In genomic region chr11:94913302-94914090, GRCm38 (mm10) we compare ENCODE assay signal across 12 mouse cellular contexts. TPM values are rescaled to one million over a fixed set of nuclear protein-coding genes. Genes with fewer than 3 reads are reported as not detected.
DNase-seq lines count a peak whose midpoint lies in the region; ATAC-seq and TF ChIP-seq lines count a peak whose summit lies in the region.
"Had no signal": no experiment of that assay in that cellular context is flagged by ENCODE, and none has a peak within 500 bp of the region (broad histone marks: within the 10 kb centered on the region; RNA-seq: fewer than 3 reads in every experiment).

No protein-coding gene starts in this region.

- peaks cover 14% of the 10 kb centered on the region for H3K4me1 ChIP-seq in heart, embryonic 11.5 days (ENCODE audit: control insufficient read depth, insufficient read depth, low read length)
- peaks cover 5% of the 10 kb centered on the region for H3K4me1 ChIP-seq in lung, postnatal 0 days (ENCODE audit: insufficient read depth, low read depth, low read length)

- no peak overlapping the region for H3K27ac ChIP-seq in heart, embryonic 11.5 days (ENCODE audit: low read depth, low read length)
- peak overlapping the region; percentile 68 for H3K27ac ChIP-seq in lung, postnatal 0 days (ENCODE audit: low read length)
- H3K27ac ChIP-seq: macrophage; neural tube, embryonic 13.5 days had no signal

- 79% methylated on average over 6 of the region's 6 CpGs for WGBS in heart, embryonic 11.5 days (ENCODE audit: insufficient replicate concordance)
- 46% methylated on average over 6 of the region's 6 CpGs for WGBS in lung, postnatal 0 days

- peak; percentile 70 to 78 for DNase-seq in heart, adult 18-20 months
- DNase-seq in cerebellum, adult 11 months = peak; percentile 64
- DNase-seq in gastrocnemius, postnatal 14 days = peak; percentile 66
- DNase-seq in lung, postnatal 0 days (ENCODE audit: low spot score) = peak; percentile 77
- no peak for DNase-seq in spleen, postnatal 14 days (ENCODE audit: low spot score in 2 of 2)
- DNase-seq in layer of hippocampus, postnatal 14 days (ENCODE audit: low spot score in 2 of 2) = no peak
- no peak for DNase-seq in urinary bladder, adult 18-20 months (ENCODE audit: low spot score in 2 of 2)

- ATAC-seq in heart, embryonic 11.5 days (replicated peaks; ENCODE audit: insufficient number of reproducible peaks, low FRiP score, low TSS enrichment) = no peak
- peak; percentile 21; the same call in 1 of the 2 replicates for ATAC-seq in lung, postnatal 0 days

- no peak for TF ChIP-seq EP300 in lung, postnatal 0 days (IDR thresholded peaks at IDR 0.05)

- H3K4me3 ChIP-seq in heart, embryonic 11.5 days (ENCODE audit: low read depth, low read length) = no peak overlapping the region
- no peak overlapping the region for H3K4me3 ChIP-seq in lung, postnatal 0 days (ENCODE audit: low read depth, low read length)
- H3K4me3 ChIP-seq: neural tube, embryonic 13.5 days had no signal

- no peak for TF ChIP-seq CTCF in lung, postnatal 0 days (IDR thresholded peaks at IDR 0.05)

- no peak overlapping the region for H3K4me2 ChIP-seq in heart, embryonic 11.5 days
- no peak overlapping the region for H3K4me2 ChIP-seq in lung, postnatal 0 days (replicated peaks; ENCODE audit: low read depth, low read length)
- H3K4me2 ChIP-seq: neural tube, embryonic 13.5 days had no signal

- no peaks in the 10 kb centered on the region for H3K9me3 ChIP-seq in heart, embryonic 11.5 days (replicated peaks; ENCODE audit: control insufficient read depth, low read length)
- H3K9me3 ChIP-seq in lung, postnatal 0 days (ENCODE audit: low read length) = no peaks in the 10 kb centered on the region
- H3K9me3 ChIP-seq: neural tube, embryonic 13.5 days had no signal

- no peak overlapping the region for H3K9ac ChIP-seq in heart, embryonic 11.5 days (ENCODE audit: low read depth, low read length)
- no peak overlapping the region for H3K9ac ChIP-seq in lung, postnatal 0 days (replicated peaks; ENCODE audit: low read depth)
- H3K9ac ChIP-seq: neural tube, embryonic 13.5 days had no signal

- intact Hi-C loops in gastrocnemius, postnatal 14 days (cut with DNase I; ENCODE audit: low total_unique reads) = no loop called here

- no peaks in the 10 kb centered on the region for H3K27me3 ChIP-seq in heart, embryonic 11.5 days (ENCODE audit: control insufficient read depth, insufficient read depth, low read length)
- H3K27me3 ChIP-seq in lung, postnatal 0 days (replicated peaks; ENCODE audit: insufficient read depth, low read length) = no peaks in the 10 kb centered on the region
- H3K27me3 ChIP-seq: neural tube, embryonic 13.5 days had no signal

- no peaks in the 10 kb centered on the region for H3K36me3 ChIP-seq in heart, embryonic 11.5 days (ENCODE audit: control insufficient read depth, insufficient read depth, low read length)
- no peaks in the 10 kb centered on the region for H3K36me3 ChIP-seq in lung, postnatal 0 days (ENCODE audit: insufficient read depth, low read length)
- H3K36me3 ChIP-seq: neural tube, embryonic 13.5 days had no signal

RNA-seq across cellular contexts. Expression of gene Col1a1, which starts 22.5 kb away (rescaled TPM):
- 10 to 100 TPM; 43.0 to 53.3 TPM for total RNA-seq in heart, adult 18-20 months (2021)
- polyA plus RNA-seq in heart, embryonic 11.5 days (2014; fragmentation: Nextera tagmentation; extraction: Ambion mirVana) = 129 and 157 TPM in 2 replicates
- total RNA-seq in gastrocnemius, postnatal 14 days (2021) = 1,000 to 10,000 TPM; 3,539 to 4,018 TPM
- polyA plus RNA-seq in lung, postnatal 0 days (2015; fragmentation: Nextera tagmentation; extraction: Ambion mirVana) = 464 and 478 TPM in 2 replicates
- total RNA-seq in layer of hippocampus, postnatal 14 days (2021) = 10 to 100 TPM; 39.7 to 59.5 TPM
- total RNA-seq: hematopoietic stem cell, adult 5-6 weeks had no signal

RNA-seq across cellular contexts. Expression of gene Hils1, which starts 53.9 kb away (rescaled TPM):
- total RNA-seq in heart, adult 18-20 months (2021) = not detected
- polyA plus RNA-seq in heart, embryonic 11.5 days (2014; fragmentation: Nextera tagmentation; extraction: Ambion mirVana) = 0.24 TPM in 1 of 2 replicates, not detected in the other
- not detected for total RNA-seq in gastrocnemius, postnatal 14 days (2021)
- not detected in 2 replicates for polyA plus RNA-seq in lung, postnatal 0 days (2015; fragmentation: Nextera tagmentation; extraction: Ambion mirVana)
- not detected for total RNA-seq in layer of hippocampus, postnatal 14 days (2021)
- total RNA-seq: CH12.LX; hematopoietic stem cell, adult 5-6 weeks had no signal
- polyA plus RNA-seq: macrophage; neural tube, embryonic 13.5 days had no signal

Comparison
In these comparisons a context has a peak if more than half of its experiments do, and no peak if none do; other contexts are left out.
1. DNase-seq: peak in heart, adult 18-20 months (2 of 2), cerebellum, adult 11 months (single experiment), gastrocnemius, postnatal 14 days (single experiment) and lung, postnatal 0 days (single experiment); none in spleen, postnatal 14 days (0 of 2), layer of hippocampus, postnatal 14 days (0 of 2) and urinary bladder, adult 18-20 months (0 of 2).
2. RNA of gene Col1a1, which starts 22.5 kb away (total RNA-seq): 3,539 to 4,018 TPM in gastrocnemius, postnatal 14 days; 39.7 to 59.5 TPM in layer of hippocampus, postnatal 14 days and 43.0 to 53.3 TPM in heart, adult 18-20 months; every median in the first group is over 10 times any median in the second.